Mouse (Mus musculus) ES-E14 (cell line): ENCODE measurements around the gene Serpina1f.

Experiments
- HCFC1 ChIP-seq: IDR thresholded peaks from 2 replicates; pipeline ENCODE4 v1.6.1; 2012; ENCODE audit warnings: low read length, inconsistent platforms, borderline replicate concordance; ENCODE audit not compliant: insufficient read depth
- ZNF384 ChIP-seq: IDR thresholded peaks from 2 replicates; pipeline ENCODE4 v1.6.1; 2012; ENCODE audit warnings: low read depth, low read length, inconsistent platforms

GRCm38 (mm10) chr12:103695429-103695828 is at the start of gene Serpina1f:
- TF ChIP-seq HCFC1 (no peak), ZNF384 (no peak)
